Mouse (Mus musculus) heart, embryonic 11.5 days (tissue): ENCODE results near the gene Trip4. TPM values are rescaled to one million over a fixed set of nuclear protein-coding genes. Genes with fewer than 3 reads are reported as not detected.

Experiments used
- ATAC-seq: fragments of 200-750 bp; cut with Nextera tagmentation; replicated peaks from 2 replicates; pipeline ENCODE4 v1.8.0; 2017; ENCODE audit warnings: moderate library complexity; ENCODE audit not compliant: insufficient number of reproducible peaks, low FRiP score, low TSS enrichment
- H3K27ac ChIP-seq: fragments of 300-500 bp; sonication (generic); 2 replicates; pipeline ENCODE4 v1.5.1; 2014; ENCODE audit warnings: mild to moderate bottlenecking, low read depth, low read length
- H3K27me3 ChIP-seq: fragments of 300-500 bp; sonication (generic); 2 replicates; pipeline ENCODE4 v1.6.1; 2014; ENCODE audit warnings: mild to moderate bottlenecking, low read length, mixed read lengths; ENCODE audit not compliant: control insufficient read depth, insufficient read depth
- H3K36me3 ChIP-seq: fragments of 300-500 bp; sonication (generic); 2 replicates; pipeline ENCODE4 v1.6.1; 2014; ENCODE audit warnings: mild to moderate bottlenecking, low read length, moderate library complexity, mixed read lengths; ENCODE audit not compliant: control insufficient read depth, insufficient read depth
- H3K4me1 ChIP-seq: fragments of 300-500 bp; sonication (generic); 2 replicates; pipeline ENCODE4 v1.6.1; 2014; ENCODE audit warnings: low read length; ENCODE audit not compliant: control insufficient read depth, insufficient read depth
- H3K4me2 ChIP-seq: fragments of 300-500 bp; sonication (generic); 2 replicates; pipeline ENCODE4 v1.6.1; 2014; ENCODE audit warnings: mild to moderate bottlenecking, moderate library complexity
- H3K4me3 ChIP-seq: fragments of 300-500 bp; sonication (generic); 2 replicates; pipeline ENCODE4 v1.5.1; 2014; ENCODE audit warnings: low read depth, low read length
- H3K9ac ChIP-seq: fragments of 300-500 bp; sonication (generic); 2 replicates; pipeline ENCODE4 v1.6.1; 2014; ENCODE audit warnings: mild to moderate bottlenecking, low read depth, low read length, moderate library complexity
- H3K9me3 ChIP-seq: fragments of 300-500 bp; sonication (generic); replicated peaks from 2 replicates; pipeline ENCODE4 v1.6.1; 2016; ENCODE audit warnings: low read length; ENCODE audit not compliant: control insufficient read depth
- WGBS: fragments of 180-500 bp; shearing (Covaris S2); extraction: QIAGEN DNeasy Blood & Tissue Kit; methylation state at CpG from one replicate; pipeline ENCODE4 v1.1.7; 2014; ENCODE audit not compliant: insufficient replicate concordance; 5-methylcytosine and 5-hydroxymethylcytosine counted together
- polyA plus RNA-seq: library from polyadenylated mRNA; unstranded; fragments of >200 nt; fragmentation: Nextera tagmentation; extraction: Ambion mirVana; gene quantifications from 2 replicates; pipeline ENCODE4 v1.2.1, GENCODE M21; 2014

Gene Trip4
- polyA plus RNA-seq, 1 experiment from 2014 or later: 29.6 TPM

- Histone ChIP-seq H3K4me3 (no peak overlapping the region), H3K9ac (no peak overlapping the region), H3K27ac (no peak overlapping the region), H3K27me3 (no peaks in the 10 kb centered on the region), H3K4me2 (no peak overlapping the region), H3K9me3 (no peaks in the 10 kb centered on the region), H3K36me3 (peaks cover 3% of the 10 kb centered on the region; the same call in 1 of the 2 replicates), H3K4me1 (peaks cover 7% of the 10 kb centered on the region; the same call in 1 of the 2 replicates)
- 73% methylated on average over 2 of the region's 2 CpGs for WGBS
- ATAC-seq: no peak
Observed at GRCm38 (mm10) chr9:65832041-65832440, 76.6 kb downstream of the Trip4 start.

DNA sequence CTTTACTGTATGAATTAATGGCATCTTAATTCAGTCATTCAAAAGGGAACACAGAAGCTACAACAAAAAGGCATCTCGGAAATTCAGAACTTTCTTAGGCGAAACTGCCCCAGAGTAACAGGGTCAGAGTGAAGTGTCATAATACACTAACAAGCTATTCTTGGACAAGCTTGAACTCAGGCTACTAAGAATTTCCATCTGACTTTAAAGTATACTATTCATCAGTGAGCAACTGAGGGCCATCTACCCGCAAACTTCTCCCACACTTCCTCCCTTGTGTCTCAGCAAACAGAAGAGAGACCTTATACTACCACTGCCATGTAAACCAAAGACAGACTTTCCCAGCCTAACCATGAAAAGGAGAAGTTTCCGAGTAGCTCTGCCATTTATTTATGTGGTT lies 77.4 kb downstream of the Trip4 start:
- H3K9me3 ChIP-seq: no peaks in the 10 kb centered on the region
- no peak overlapping the region for H3K4me3 ChIP-seq
- H3K27me3 ChIP-seq: no peaks in the 10 kb centered on the region
- peaks cover 3% of the 10 kb centered on the region; the same call in 1 of the 2 replicates for H3K36me3 ChIP-seq
- no peak overlapping the region for H3K27ac ChIP-seq
- ATAC-seq: no peak
- WGBS: 65% methylated on average over 4 of the region's 4 CpGs
- no peak overlapping the region for H3K9ac ChIP-seq
- no peak overlapping the region for H3K4me2 ChIP-seq
- peaks cover 9% of the 10 kb centered on the region for H3K4me1 ChIP-seq

DNA sequence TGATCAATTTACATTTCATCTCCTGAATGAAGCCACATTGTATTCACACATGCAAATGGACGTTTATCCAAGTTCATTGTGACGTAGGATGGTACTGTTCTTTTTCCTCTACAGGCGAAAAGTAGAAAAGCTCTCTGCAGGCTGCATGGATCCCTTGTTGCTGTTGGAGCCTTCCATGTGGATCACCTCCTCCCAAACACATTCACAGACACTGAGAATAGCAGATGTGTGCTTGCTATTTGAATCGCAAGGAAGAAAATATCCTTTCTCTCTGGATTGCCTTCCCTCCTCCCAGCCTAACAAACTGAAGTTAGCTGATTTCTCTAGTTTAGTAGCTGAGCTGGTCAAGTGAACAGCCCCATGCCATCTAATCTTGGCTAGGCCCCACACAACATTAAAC lies 78.3 kb downstream of the Trip4 start:
- no peaks in the 10 kb centered on the region for H3K9me3 ChIP-seq
- H3K27ac ChIP-seq: no peak overlapping the region
- no peaks in the 10 kb centered on the region for H3K27me3 ChIP-seq
- H3K36me3 ChIP-seq: peaks cover 3% of the 10 kb centered on the region; the same call in 1 of the 2 replicates
- WGBS: 76% methylated on average over 4 of the region's 4 CpGs
- ATAC-seq: no peak
- H3K9ac ChIP-seq: no peak overlapping the region
- peaks cover 18% of the 10 kb centered on the region for H3K4me1 ChIP-seq
- no peak overlapping the region for H3K4me3 ChIP-seq
- no peak overlapping the region for H3K4me2 ChIP-seq

DNA sequence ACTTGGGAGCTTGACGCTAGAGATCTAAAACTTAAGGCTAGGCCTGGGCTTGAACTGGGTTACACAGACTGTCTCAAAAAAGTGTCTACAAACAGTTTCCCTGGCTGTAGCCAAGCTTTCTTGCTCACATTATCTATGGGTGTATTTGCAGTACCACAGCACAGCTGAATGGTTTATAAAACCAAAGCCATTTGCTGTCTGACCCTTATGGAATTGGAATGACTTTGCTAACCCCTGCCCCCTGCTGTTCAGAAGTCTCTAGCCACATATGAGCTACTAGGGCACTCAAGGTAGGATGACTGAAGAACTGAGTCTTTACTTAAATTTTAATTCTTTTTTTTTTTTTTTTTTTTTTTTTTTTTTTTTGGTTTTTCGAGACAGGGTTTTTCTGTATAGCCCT lies 79.2 kb downstream of the Trip4 start:
- Histone ChIP-seq H3K4me3 (no peak overlapping the region), H3K9ac (no peak overlapping the region), H3K36me3 (no peaks in the 10 kb centered on the region), H3K27me3 (no peaks in the 10 kb centered on the region), H3K9me3 (no peaks in the 10 kb centered on the region), H3K4me2 (no peak overlapping the region), H3K4me1 (peaks cover 25% of the 10 kb centered on the region), H3K27ac (no peak overlapping the region)
- 87% methylated on average over 1 of the region's 2 CpGs for WGBS
- ATAC-seq: no peak

DNA sequence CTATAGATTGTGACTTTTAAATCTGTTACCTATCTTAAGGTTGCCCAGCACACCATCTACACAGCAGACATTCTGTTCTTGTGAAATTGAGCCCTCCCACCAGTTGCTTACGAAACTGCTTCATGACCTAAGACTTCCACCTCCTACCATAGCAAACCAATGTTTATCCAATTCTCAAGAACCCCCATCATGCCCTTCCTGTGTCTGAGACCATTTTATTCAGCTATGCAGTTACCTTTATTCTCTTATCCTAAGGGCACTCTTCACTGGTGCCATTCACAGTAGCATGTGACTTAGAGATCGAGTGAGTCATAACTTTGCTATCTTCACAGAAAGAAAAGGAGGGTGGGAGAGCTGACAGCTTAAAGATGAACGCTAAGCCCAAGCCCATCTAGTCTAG lies 80.1 kb downstream of the Trip4 start:
- H3K4me1 ChIP-seq: peaks cover 33% of the 10 kb centered on the region
- no peaks in the 10 kb centered on the region for H3K27me3 ChIP-seq
- H3K36me3 ChIP-seq: no peaks in the 10 kb centered on the region
- peak overlapping the region; percentile 94 for H3K4me3 ChIP-seq
- H3K9ac ChIP-seq: peak overlapping the region; percentile 98; the same call in 1 of the 2 replicates
- H3K9me3 ChIP-seq: no peaks in the 10 kb centered on the region
- WGBS: 11% methylated on average over 3 of the region's 3 CpGs
- ATAC-seq: no peak
- peak overlapping the region; percentile 100; the same call in 1 of the 2 replicates for H3K27ac ChIP-seq
- H3K4me2 ChIP-seq: peak overlapping the region; percentile 63

DNA sequence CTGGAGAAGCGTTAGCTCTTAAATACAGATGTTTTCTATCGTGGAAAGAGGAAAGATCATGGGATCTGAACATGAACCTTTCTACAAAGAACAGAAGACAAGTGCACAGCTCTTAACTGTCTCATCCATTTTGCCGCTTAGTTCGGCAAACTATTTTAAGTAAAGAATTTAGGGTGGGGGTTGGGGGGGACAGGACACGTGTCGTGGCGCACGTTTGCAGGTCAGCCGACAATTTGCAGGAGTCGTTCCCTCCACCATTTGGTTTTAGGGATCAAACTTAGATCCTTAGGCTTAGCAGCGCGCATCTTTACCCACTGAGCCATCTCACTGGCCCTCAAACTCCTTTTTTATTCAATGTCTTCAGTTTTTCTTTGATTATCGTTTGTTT lies 80.6 kb downstream of the Trip4 start:
- Histone ChIP-seq H3K36me3 (no peaks in the 10 kb centered on the region), H3K4me2 (peak overlapping the region; percentile 63), H3K9me3 (no peaks in the 10 kb centered on the region), H3K27me3 (no peaks in the 10 kb centered on the region), H3K4me3 (peak overlapping the region; percentile 94), H3K9ac (peak overlapping the region; percentile 98), H3K4me1 (peaks cover 36% of the 10 kb centered on the region), H3K27ac (peak overlapping the region; percentile 100)
- ATAC-seq: no peak
- WGBS: 1% methylated on average over 13 of the region's 13 CpGs

- Histone ChIP-seq H3K4me1 (peaks cover 36% of the 10 kb centered on the region), H3K27ac (peak within 1 kb of the TSS; percentile 100), H3K4me3 (peak within 1 kb of the TSS; percentile 94), H3K27me3 (no peaks in the 10 kb centered on the region), H3K9ac (peak within 1 kb of the TSS; percentile 98), H3K4me2 (peak within 1 kb of the TSS; percentile 63), H3K36me3 (no peaks in the 10 kb centered on the region), H3K9me3 (no peaks in the 10 kb centered on the region)
- ATAC-seq: peak; percentile 74
- WGBS: under 1% methylated on average over 48 of the region's 76 CpGs
Observed at GRCm38 (mm10) chr9:65827344-65828015, 81.1 kb downstream of the Trip4 start, which contains the start of gene Zfp609. Gene Zfp609, minus strand, starts transcription at chr9:65827564.

DNA sequence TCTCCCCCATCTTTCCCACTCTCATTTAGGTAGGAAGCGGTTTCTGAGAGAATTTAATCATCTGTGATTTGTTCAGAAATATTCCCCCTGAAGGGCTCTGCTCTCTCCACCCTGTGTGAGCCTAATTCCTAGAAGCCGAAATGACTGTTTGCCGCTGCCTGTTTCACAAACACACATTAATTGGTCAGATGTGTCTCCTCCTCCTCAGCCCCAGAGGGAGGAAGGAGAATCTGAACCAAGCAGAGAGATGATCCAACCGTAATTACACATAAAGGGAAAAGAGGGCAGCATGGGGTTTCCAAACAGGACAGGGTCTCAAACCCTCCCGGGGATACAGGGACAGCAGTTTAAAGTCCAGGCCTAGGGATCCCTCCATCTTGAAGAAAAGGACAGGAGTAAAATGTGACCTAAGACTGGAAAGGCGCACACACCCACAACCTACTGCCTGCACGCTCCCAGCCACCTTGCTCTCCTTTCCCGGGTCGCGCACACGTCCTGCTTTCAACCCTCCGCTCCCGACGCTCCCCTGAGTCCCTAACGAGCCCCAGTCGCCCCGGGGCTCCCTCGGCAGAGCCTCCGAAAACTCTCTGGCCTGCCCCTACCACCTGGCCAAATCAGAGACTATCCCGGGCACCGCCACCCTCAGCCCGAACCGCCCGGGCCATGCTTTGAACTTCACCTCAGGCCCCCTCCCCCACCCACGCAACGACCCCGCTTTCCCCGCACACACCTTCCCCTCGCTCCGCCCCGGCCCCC lies 81.8 kb downstream of the Trip4 start:
- peak overlapping the region; percentile 94 for H3K4me3 ChIP-seq
- whole genome bisulfite sequencing: under 1% methylated on average over 28 of the region's 31 CpGs
- peak overlapping the region; percentile 63 for H3K4me2 ChIP-seq
- peak overlapping the region; percentile 98 for H3K9ac ChIP-seq
- peak; percentile 26; the same call in 1 of the 2 replicates for ATAC-seq
- H3K27me3 ChIP-seq: no peaks in the 10 kb centered on the region
- no peaks in the 10 kb centered on the region for H3K9me3 ChIP-seq
- peak overlapping the region; percentile 100 for H3K27ac ChIP-seq
- peaks cover 38% of the 10 kb centered on the region for H3K4me1 ChIP-seq
- no peaks in the 10 kb centered on the region for H3K36me3 ChIP-seq
